Mouse (Mus musculus): ENCODE data around the gene Kctd6. TPM values are rescaled to one million over a fixed set of nuclear protein-coding genes. Genes with fewer than 3 reads are reported as not detected.

Kctd6 gene
- total and polyA plus RNA-seq, 3 experiments = 2.9 to 4.2 (median 3.8) TPM

GRCm38 (mm10) chr14:8208876-8209275 lies 5.1 kb upstream of the Kctd6 start:
- Histone ChIP-seq H3K36me3 (replicated peaks in 1 of 2; ENCODE audit: control insufficient read depth in 1 of 2, insufficient read depth in 1 of 2, low read length in 1 of 2) (no peaks in the 10 kb centered on the region), H3K79me2 (replicated peaks; ENCODE audit: control insufficient read depth, extremely low read depth, insufficient read depth, poor library complexity, severe bottlenecking) (no peaks in the 10 kb centered on the region), H3K4me3 (replicated peaks in 1 of 3; ENCODE audit: low read depth in 2 of 3, low read length in 2 of 3, poor library complexity in 1 of 3) (no peak overlapping the region), H3K4me2 (ENCODE audit: insufficient read depth, low read depth, poor library complexity, severe bottlenecking) (no peak overlapping the region), H3K9ac (ENCODE audit: insufficient read depth, low read depth) (no peak overlapping the region), H3K27ac (ENCODE audit: insufficient read depth, low read depth) (no peak overlapping the region), H3K27me3 (replicated peaks) (peaks cover 1% of the 10 kb centered on the region), H3K9me3 (replicated peaks; ENCODE audit: low read length) (no peaks in the 10 kb centered on the region), H3K4me1 (ENCODE audit: control insufficient read depth in 1 of 2, insufficient read depth in 2 of 2) (no peaks in the 10 kb centered on the region; a peak in 1 of 4 replicates)
- no peak for DNase-seq (ENCODE audit: extremely low read depth)
- TF ChIP-seq MXI1 (IDR thresholded peaks at IDR 0.05; ENCODE audit: low read depth, low read length) (no peak), UBTF (IDR thresholded peaks at IDR 0.05; ENCODE audit: low read depth, low read length) (no peak), ZC3H11A (IDR thresholded peaks at IDR 0.05; ENCODE audit: low read depth, low read length) (no peak), ZMIZ1 (IDR thresholded peaks at IDR 0.05; ENCODE audit: low read depth, low read length) (no peak), JUN (IDR thresholded peaks at IDR 0.05; ENCODE audit: insufficient read depth, low read depth, low read length) (no peak), SIN3A (IDR thresholded peaks at IDR 0.05; ENCODE audit: low read length) (no peak), MYC (IDR thresholded peaks at IDR 0.05; ENCODE audit: low read depth, low read length) (no peak), MAFK (IDR thresholded peaks at IDR 0.05; ENCODE audit: insufficient replicate concordance, low read length) (no peak), ETS1 (conservative IDR thresholded peaks at IDR 0.05; ENCODE audit: low read depth, low read length) (no peak), TBP (conservative IDR thresholded peaks at IDR 0.05; ENCODE audit: low read depth, low read length) (no peak), EP300 (IDR thresholded peaks at IDR 0.05; ENCODE audit: low read length) (no peak), GABPA (IDR thresholded peaks at IDR 0.05; ENCODE audit: insufficient replicate concordance, low read depth, low read length) (no peak), BHLHE40 (IDR thresholded peaks at IDR 0.05; ENCODE audit: low read depth, low read length) (no peak), MAZ (IDR thresholded peaks at IDR 0.05; ENCODE audit: low read depth, low read length) (no peak), NELFE (IDR thresholded peaks at IDR 0.05; ENCODE audit: low read depth, low read length) (no peak), PAX5 (IDR thresholded peaks at IDR 0.05; ENCODE audit: low read length) (no peak)
- in situ Hi-C loops (cut with MboI; ENCODE audit: low pct_ligation_motif_present, low pct_unique_long_range_greater_than_20kb, low sequenced_read_pairs) (no loop called here), dilution Hi-C loops (cut with MboI; ENCODE audit: extremely low pct_ligation_motif_present, extremely low pct_unique_long_range_greater_than_20kb, low sequenced_read_pairs) (no loop called here)

- TF ChIP-seq ZMIZ1 (IDR thresholded peaks at IDR 0.05; ENCODE audit: low read depth, low read length) (no peak), IRF4 (IDR thresholded peaks at IDR 0.05; ENCODE audit: low read depth, low read length) (no peak), JUN (IDR thresholded peaks at IDR 0.05; ENCODE audit: insufficient read depth, low read depth, low read length) (no peak), NELFE (IDR thresholded peaks at IDR 0.05; ENCODE audit: low read depth, low read length) (no peak), MEF2A (IDR thresholded peaks at IDR 0.05; ENCODE audit: borderline replicate concordance, low read depth, low read length) (no peak), CTCF (conservative IDR thresholded peaks at IDR 0.05 in 1 of 2, IDR thresholded peaks at IDR 0.05 in 1 of 2; ENCODE audit: low read depth in 2 of 2, low read length in 2 of 2) (no peak), POLR2A (IDR thresholded peaks at IDR 0.05; ENCODE audit: low read depth, low read length) (no peak), GABPA (IDR thresholded peaks at IDR 0.05; ENCODE audit: insufficient replicate concordance, low read depth, low read length) (no peak), CHD1 (IDR thresholded peaks at IDR 0.05; ENCODE audit: low read depth, low read length) (no peak), MAFK (IDR thresholded peaks at IDR 0.05; ENCODE audit: insufficient replicate concordance, low read length) (no peak), PAX5 (IDR thresholded peaks at IDR 0.05; ENCODE audit: low read length) (no peak), SIN3A (IDR thresholded peaks at IDR 0.05; ENCODE audit: low read length) (no peak), CHD2 (IDR thresholded peaks at IDR 0.05; ENCODE audit: low read length) (no peak)
- H3K79me2 ChIP-seq (replicated peaks; ENCODE audit: control insufficient read depth, extremely low read depth, insufficient read depth, poor library complexity, severe bottlenecking) = no peaks in the 10 kb centered on the region
- no peak overlapping the region for H3K27ac ChIP-seq (ENCODE audit: insufficient read depth, low read depth)
- peaks cover 4% of the 10 kb centered on the region for H3K27me3 ChIP-seq (replicated peaks)
- in situ Hi-C loops (cut with MboI; ENCODE audit: low pct_ligation_motif_present, low pct_unique_long_range_greater_than_20kb, low sequenced_read_pairs) = no loop called here
- no peak overlapping the region for H3K4me3 ChIP-seq (replicated peaks in 1 of 3; ENCODE audit: low read depth in 2 of 3, low read length in 2 of 3, poor library complexity in 1 of 3)
- no peak overlapping the region for H3K9ac ChIP-seq (ENCODE audit: insufficient read depth, low read depth)
- peaks cover 0 to 4% of the 10 kb centered on the region in 2 experiments; a peak in 2 of 4 replicates for H3K4me1 ChIP-seq (ENCODE audit: control insufficient read depth in 1 of 2, insufficient read depth in 2 of 2)
- no peak for DNase-seq (ENCODE audit: extremely low read depth)
- no peaks in the 10 kb centered on the region for H3K36me3 ChIP-seq (replicated peaks in 1 of 2; ENCODE audit: control insufficient read depth in 1 of 2, insufficient read depth in 1 of 2, low read length in 1 of 2)
- H3K9me3 ChIP-seq (replicated peaks; ENCODE audit: low read length) = no peaks in the 10 kb centered on the region
- H3K4me2 ChIP-seq (ENCODE audit: insufficient read depth, low read depth, poor library complexity, severe bottlenecking) = no peak overlapping the region
- dilution Hi-C loops (cut with MboI; ENCODE audit: extremely low pct_ligation_motif_present, extremely low pct_unique_long_range_greater_than_20kb, low sequenced_read_pairs) = no loop called here
Observed at GRCm38 (mm10) chr14:8209896-8210295, 4.0 kb upstream of the Kctd6 start.
